ENCODE assay signal across 34 mouse cellular contexts in the genomic region with DNA sequence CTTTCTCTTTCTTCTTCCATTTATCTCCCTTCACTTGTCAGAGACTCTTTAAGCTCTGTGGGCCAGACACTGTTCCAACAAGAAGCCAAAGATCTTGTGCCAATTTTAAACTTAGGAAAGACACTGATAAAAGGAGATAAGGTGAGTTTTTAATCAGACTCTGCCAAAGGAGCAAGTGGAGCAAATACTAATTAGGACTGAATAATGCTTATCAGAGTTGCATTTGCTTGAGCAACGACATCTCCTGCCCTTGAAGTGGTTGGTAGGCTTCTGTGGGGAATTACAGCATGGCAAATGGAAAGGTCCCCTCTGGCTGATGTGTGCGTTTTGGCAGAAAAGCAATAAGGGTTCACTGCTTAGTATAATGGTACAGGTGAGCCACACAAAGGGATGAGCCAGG. TPM values are rescaled to one million over a fixed set of nuclear protein-coding genes. Genes with fewer than 3 reads are reported as not detected.
A peak's percentile ranks its signal among the peaks of the same experiment; 100 is the strongest.
DNase-seq lines count a peak whose midpoint lies in the region; ATAC-seq and TF ChIP-seq lines count a peak whose summit lies in the region.
"Had no signal": no experiment of that assay in that cellular context is flagged by ENCODE, and none has a peak within 500 bp of the region (broad histone marks: within the 10 kb centered on the region; RNA-seq: fewer than 3 reads in every experiment).

No protein-coding gene starts in this region.

- 33% methylated on average over 2 of the region's 2 CpGs for WGBS in liver, embryonic 12.5 days (ENCODE audit: insufficient replicate concordance)
- WGBS in liver, embryonic 13.5 days (ENCODE audit: insufficient replicate concordance): 26% methylated on average over 2 of the region's 2 CpGs
- 25% methylated on average over 2 of the region's 2 CpGs for WGBS in liver, embryonic 16.5 days (ENCODE audit: insufficient replicate concordance)
- 50% methylated on average over 2 of the region's 2 CpGs for WGBS in stomach, postnatal 0 days

- no peak for TF ChIP-seq EP300 in stomach, postnatal 0 days (optimal IDR thresholded peaks at IDR 0.05)

- DNase-seq in liver: no peak
- DNase-seq in liver, embryonic 13.5 days: no peak
- DNase-seq in stomach, postnatal 0 days (ENCODE audit: low spot score): no peak
- DNase-seq in heart, adult 18-20 months: no peak
- DNase-seq in frontal cortex, postnatal 14 days (ENCODE audit: low spot score in 2 of 2): no peak
- no peak for DNase-seq in left cerebral cortex, adult 9 months (ENCODE audit: low spot score in 2 of 2)
- DNase-seq: adrenal gland, adult 8-10 months; adrenal gland, postnatal 25 days; B cell, adult 2 months; cerebellum, adult 18-20 months; cerebellum, adult 9-10 months; cerebellum, postnatal 14 days; embryo, embryonic 11 days; gastrocnemius, adult 2 months; gastrocnemius, postnatal 14 days; heart, adult 11 months; heart, postnatal 10 days; heart, postnatal 36 days had no signal

- no peak for TF ChIP-seq CTCF in stomach, postnatal 0 days (IDR thresholded peaks at IDR 0.05; ENCODE audit: low read depth)

- H3K4me1 ChIP-seq in liver, embryonic 12.5 days: peaks cover 65% of the 10 kb centered on the region
- H3K4me1 ChIP-seq in liver, embryonic 13.5 days (replicated peaks): peaks cover 58% of the 10 kb centered on the region
- peaks cover 12% of the 10 kb centered on the region for H3K4me1 ChIP-seq in liver, embryonic 16.5 days (ENCODE audit: control insufficient read depth, low read depth, low read length)
- peaks cover 3% of the 10 kb centered on the region; the same call in 1 of the 2 replicates for H3K4me1 ChIP-seq in stomach, postnatal 0 days (replicated peaks; ENCODE audit: control insufficient read depth, insufficient read depth)
- H3K4me1 ChIP-seq: forebrain, embryonic 12.5 days; hindbrain, embryonic 10.5 days; hindbrain, embryonic 13.5 days had no signal

- H3K9me3 ChIP-seq in liver, embryonic 12.5 days (replicated peaks): no peaks in the 10 kb centered on the region
- H3K9me3 ChIP-seq in liver, embryonic 13.5 days (replicated peaks): no peaks in the 10 kb centered on the region
- H3K9me3 ChIP-seq in liver, embryonic 16.5 days (replicated peaks; ENCODE audit: control insufficient read depth, low read length): no peaks in the 10 kb centered on the region
- H3K9me3 ChIP-seq in stomach, postnatal 0 days (ENCODE audit: control insufficient read depth, low read length): no peaks in the 10 kb centered on the region
- H3K9me3 ChIP-seq: embryonic facial prominence, embryonic 10.5 days; embryonic facial prominence, embryonic 13.5 days; forebrain, embryonic 12.5 days; heart, embryonic 12.5 days; heart, embryonic 15.5 days; hindbrain, embryonic 10.5 days; hindbrain, embryonic 13.5 days had no signal

- no peak overlapping the region for H3K9ac ChIP-seq in liver, embryonic 12.5 days
- H3K9ac ChIP-seq in liver, embryonic 13.5 days: no peak overlapping the region
- no peak overlapping the region for H3K9ac ChIP-seq in liver, embryonic 16.5 days (ENCODE audit: low read depth, low read length)
- no peak overlapping the region for H3K9ac ChIP-seq in stomach, postnatal 0 days (ENCODE audit: low read length)
- H3K9ac ChIP-seq: embryonic facial prominence, embryonic 13.5 days; forebrain, embryonic 12.5 days; heart, embryonic 12.5 days; heart, embryonic 15.5 days; hindbrain, embryonic 13.5 days had no signal

- 0 out of 2 replicates have a peak, but pooled peaks have one; percentile 16 for ATAC-seq in liver, embryonic 12.5 days
- peak; percentile 41; the same call in 1 of the 2 replicates for ATAC-seq in liver, embryonic 13.5 days (ENCODE audit: low read depth)
- ATAC-seq in liver, embryonic 16.5 days (ENCODE audit: low read depth): no peak
- ATAC-seq in stomach, postnatal 0 days (ENCODE audit: low FRiP score, low TSS enrichment): no peak
- ATAC-seq: activated CD4-positive, CD25-positive, alpha-beta regulatory T cell, adult 4 months; forebrain, embryonic 16.5 days; hindbrain, embryonic 16.5 days had no signal

- H3K27ac ChIP-seq in liver, embryonic 12.5 days: peak overlapping the region; percentile 65
- H3K27ac ChIP-seq in liver, embryonic 13.5 days: peak overlapping the region; percentile 70
- peak overlapping the region; percentile 1; the same call in 1 of the 2 replicates for H3K27ac ChIP-seq in liver, embryonic 16.5 days (ENCODE audit: low read length)
- peak overlapping the region; percentile 61 for H3K27ac ChIP-seq in stomach, postnatal 0 days (replicated peaks)
- H3K27ac ChIP-seq: embryonic facial prominence, embryonic 10.5 days; embryonic facial prominence, embryonic 13.5 days; forebrain, embryonic 12.5 days; gastrocnemius, adult 2 months; heart, embryonic 15.5 days; hindbrain, embryonic 10.5 days; hindbrain, embryonic 13.5 days had no signal

- peak overlapping the region; percentile 40 for H3K4me2 ChIP-seq in liver, embryonic 12.5 days
- peak overlapping the region; percentile 26 for H3K4me2 ChIP-seq in liver, embryonic 13.5 days
- peak overlapping the region; percentile 23 for H3K4me2 ChIP-seq in liver, embryonic 16.5 days (ENCODE audit: low read depth, low read length)
- no peak overlapping the region for H3K4me2 ChIP-seq in stomach, postnatal 0 days (replicated peaks; ENCODE audit: low read depth)
- H3K4me2 ChIP-seq: embryonic facial prominence, embryonic 13.5 days; forebrain, embryonic 12.5 days; heart, embryonic 12.5 days; heart, embryonic 15.5 days; hindbrain, embryonic 13.5 days had no signal

- H3K27me3 ChIP-seq in liver, embryonic 12.5 days (replicated peaks): no peaks in the 10 kb centered on the region
- no peaks in the 10 kb centered on the region for H3K27me3 ChIP-seq in liver, embryonic 13.5 days
- no peaks in the 10 kb centered on the region for H3K27me3 ChIP-seq in liver, embryonic 16.5 days (ENCODE audit: control insufficient read depth, insufficient read depth, low read depth, low read length)
- no peaks in the 10 kb centered on the region for H3K27me3 ChIP-seq in stomach, postnatal 0 days (ENCODE audit: control insufficient read depth, insufficient read depth, low read length)
- H3K27me3 ChIP-seq: CH12.LX; embryonic facial prominence, embryonic 13.5 days; forebrain, embryonic 12.5 days; heart, embryonic 12.5 days; heart, embryonic 15.5 days; hindbrain, embryonic 13.5 days had no signal

- H3K4me3 ChIP-seq in liver, embryonic 12.5 days: no peak overlapping the region
- no peak overlapping the region for H3K4me3 ChIP-seq in liver, embryonic 13.5 days (replicated peaks)
- H3K4me3 ChIP-seq in liver, embryonic 16.5 days (ENCODE audit: low read depth, low read length): no peak overlapping the region
- no peak overlapping the region for H3K4me3 ChIP-seq in stomach, postnatal 0 days (ENCODE audit: low read depth, low read length)
- H3K4me3 ChIP-seq: embryonic facial prominence, embryonic 10.5 days; embryonic facial prominence, embryonic 13.5 days; erythroblast, embryonic 14.5 days; forebrain, embryonic 12.5 days; gastrocnemius, adult 2 months; heart, embryonic 12.5 days; heart, embryonic 15.5 days; hindbrain, embryonic 10.5 days; hindbrain, embryonic 13.5 days had no signal

- H3K36me3 ChIP-seq in liver, embryonic 12.5 days: no peaks in the 10 kb centered on the region
- no peaks in the 10 kb centered on the region for H3K36me3 ChIP-seq in liver, embryonic 13.5 days
- H3K36me3 ChIP-seq in liver, embryonic 16.5 days (ENCODE audit: control insufficient read depth, insufficient read depth): no peaks in the 10 kb centered on the region
- H3K36me3 ChIP-seq in stomach, postnatal 0 days (ENCODE audit: control insufficient read depth, insufficient read depth, low read length): no peaks in the 10 kb centered on the region
- H3K36me3 ChIP-seq: embryonic facial prominence, embryonic 10.5 days; embryonic facial prominence, embryonic 13.5 days; forebrain, embryonic 12.5 days; heart, embryonic 12.5 days; heart, embryonic 15.5 days; hindbrain, embryonic 10.5 days; hindbrain, embryonic 13.5 days had no signal

RNA-seq across cellular contexts. Expression of gene AI481877, which starts 18.9 kb away (rescaled TPM):
- not detected in 2 replicates for polyA plus RNA-seq in liver, embryonic 12.5 days (2016; fragmentation: Nextera tagmentation; extraction: Ambion mirVana)
- not detected in 2 replicates for polyA plus RNA-seq in liver, embryonic 13.5 days (2015; fragmentation: Nextera tagmentation; extraction: Ambion mirVana)
- polyA plus RNA-seq in liver, embryonic 16.5 days (2015; fragmentation: Nextera tagmentation; extraction: Ambion mirVana): not detected in 2 replicates
- 1.2 and 1.4 TPM in 2 replicates for polyA plus RNA-seq in stomach, postnatal 0 days (2015; fragmentation: Nextera tagmentation; extraction: Ambion mirVana)
- total RNA-seq in heart, adult 18-20 months (2021): not detected
- total RNA-seq: CH12.LX; gastrocnemius, adult 2 months; gastrocnemius, postnatal 14 days; gastrocnemius, postnatal 4 days; heart, postnatal 10 days; heart, postnatal 36 days had no signal
- polyA plus RNA-seq: activated CD4-positive, CD25-positive, alpha-beta regulatory T cell, adult 4 months; cortical plate, adult 2 months; embryonic facial prominence, embryonic 10.5 days; embryonic facial prominence, embryonic 13.5 days; erythroblast, embryonic 14.5 days; forebrain, embryonic 12.5 days; forebrain, embryonic 16.5 days; heart, embryonic 12.5 days; heart, embryonic 15.5 days; hindbrain, embryonic 10.5 days; hindbrain, embryonic 13.5 days had no signal

RNA-seq across cellular contexts. Expression of gene Ugcg, which starts 31.4 kb away (rescaled TPM):
- polyA plus RNA-seq in liver, embryonic 12.5 days (2016; fragmentation: Nextera tagmentation; extraction: Ambion mirVana): 14.2 and 14.4 TPM in 2 replicates
- 9.2 and 10.5 TPM in 2 replicates for polyA plus RNA-seq in liver, embryonic 13.5 days (2015; fragmentation: Nextera tagmentation; extraction: Ambion mirVana)
- 4.6 and 4.8 TPM in 2 replicates for polyA plus RNA-seq in liver, embryonic 16.5 days (2015; fragmentation: Nextera tagmentation; extraction: Ambion mirVana)
- 18.9 and 19.0 TPM in 2 replicates for polyA plus RNA-seq in stomach, postnatal 0 days (2015; fragmentation: Nextera tagmentation; extraction: Ambion mirVana)
- 10 to 100 TPM; 11.7 to 14.6 TPM for total RNA-seq in heart, adult 18-20 months (2021)

Comparison
In these comparisons a context has a peak if more than half of its experiments do, and no peak if none do; other contexts are left out.
1. ATAC-seq: peak in liver, embryonic 12.5 days (single experiment) and liver, embryonic 13.5 days (single experiment); none in liver, embryonic 16.5 days (single experiment) and stomach, postnatal 0 days (single experiment).
2. H3K27ac ChIP-seq: peak in every context shown above with its lines; median percentile 70 in liver, embryonic 13.5 days; 65 in liver, embryonic 12.5 days; 61 in stomach, postnatal 0 days; 1 in liver, embryonic 16.5 days.